Comparison of ENCODE assay signal across 24 mouse cellular contexts in genomic region chr6:72001220-72001777, GRCm38 (mm10).
DNase-seq lines count a peak whose midpoint lies in the region; ATAC-seq lines count a peak whose summit lies in the region.
"Had no signal": no experiment of that assay in that cellular context is flagged by ENCODE, and none has a peak within 500 bp of the region (broad histone marks: within the 10 kb centered on the region; RNA-seq: fewer than 3 reads in every experiment).

No protein-coding gene starts in this region.

- DNase-seq in cerebellum, adult 18-20 months, result peak; percentile 45
- DNase-seq in cerebellum, postnatal 10 days, result no peak
- peak; percentile 52 for DNase-seq in cerebellum, adult 9-11 months
- peak; percentile 55 for DNase-seq in brain, adult 2 months (ENCODE audit: low read depth, low spot score)
- no peak for DNase-seq in urinary bladder, adult 2 months (ENCODE audit: low spot score)
- no peak for DNase-seq in spleen, postnatal 36 days (ENCODE audit: low spot score in 2 of 2)
- DNase-seq: adrenal gland, adult 8-10 months; adrenal gland, postnatal 25 days; cerebellum, adult 11 months; forebrain, postnatal 0 days; gastrocnemius, adult 2 months; gastrocnemius, postnatal 14 days; heart, adult 18-20 months; heart, postnatal 10 days; heart, postnatal 4 days; kidney, adult 18-20 months had no signal

- no peak for ATAC-seq in cerebellum, adult (ENCODE audit: insufficient number of reproducible peaks, low FRiP score, low TSS enrichment)
- peak; percentile 66 for ATAC-seq in megakaryocyte-erythroid progenitor cell, adult 5-6 weeks (replicated peaks; ENCODE audit: low FRiP score, low TSS enrichment, poor library complexity, severe bottlenecking)
- ATAC-seq: activated CD4-positive, CD25-positive, alpha-beta regulatory T cell, adult 4 months; CD4-positive, CD25-positive, alpha-beta regulatory T cell, adult 4 months; forebrain, embryonic 14.5 days; forebrain, postnatal 0 days; hindbrain, postnatal 0 days; inflammation-experienced regulatory T-cells, adult 6 months; intestine, embryonic 16.5 days had no signal

Comparison
In these comparisons a context has a peak if more than half of its experiments do, and no peak if none do; other contexts are left out.
1. DNase-seq: peak in cerebellum, adult 18-20 months (2 of 2), cerebellum, adult 9-11 months (single experiment) and brain, adult 2 months (single experiment); none in cerebellum, postnatal 10 days (0 of 2), urinary bladder, adult 2 months (single experiment) and spleen, postnatal 36 days (0 of 2).